Mouse (Mus musculus) left cerebral cortex, adult 6 months (tissue): ENCODE measurements around the gene Smok3a. TPM values are rescaled to one million over a fixed set of nuclear protein-coding genes. Genes with fewer than 3 reads are reported as not detected.

ENCODE experiments used
- long read RNA-seq, 2 experiments: library from polyadenylated mRNA; unstranded; transcript quantifications; one replicate each; pipeline ENCODE4 v2.0.0; 2019 to 2020
- polyA plus RNA-seq: library from polyadenylated mRNA; unstranded; fragments of <200 nt; fragmentation: Nextera tagmentation; gene quantifications from 2 replicates; pipeline ENCODE4 v1.2.3, GENCODE M21; 2021

The Smok3a gene
- not detected in 2 replicates for polyA plus RNA-seq
- long read RNA-seq, experiment 1 = 0 reads
- long read RNA-seq, experiment 2 = 0 reads

GRCm38 (mm10) chr5:138020961-138021479 lies at the start of gene Smok3a, which contains the start of gene Smok3b:
Gene Smok3a, plus strand, starts transcription at chr5:138021261.
Gene Smok3b, plus strand, starts transcription at chr5:138021429.

GRCm38 (mm10) chr5:137981300-137981699 lies 39.8 kb upstream of the Smok3a start, which contains the start of gene Azgp1:
Gene Azgp1, plus strand, starts transcription at chr5:137981520.

GRCm38 (mm10) chr5:138052894-138053293 lies 31.8 kb downstream of the Smok3a start, which contains the start of gene Smok3c:
Gene Smok3c, plus strand, starts transcription at chr5:138053194.

Other genes with a start within 250 kb of the Smok3a start
- 21.3 and 41.2 TPM in 2 replicates for gene Ppp1r35, start 242.4 kb upstream of the Smok3a start, polyA plus RNA-seq
- 9.1 and 11.8 TPM in 2 replicates for gene Mepce, start 233.6 kb upstream of the Smok3a start, polyA plus RNA-seq
- 3.6 and 4.2 TPM in 2 replicates for gene Zcwpw1, start 233.5 kb upstream of the Smok3a start, polyA plus RNA-seq
- 0.89 and 1.3 TPM in 2 replicates for gene Pilra, start 185.0 kb upstream of the Smok3a start, polyA plus RNA-seq
- not detected in 2 replicates for gene Pilrb1, start 163.2 kb upstream of the Smok3a start, polyA plus RNA-seq
- gene Pilrb2, start 149.4 kb upstream of the Smok3a start, polyA plus RNA-seq = 0.11 TPM in 1 of 2 replicates, not detected in the other
- gene Cyp3a13, start 99.6 kb upstream of the Smok3a start, polyA plus RNA-seq = not detected in 2 replicates
- 11.5 and 13.1 TPM in 2 replicates for gene Gjc3, start 58.2 kb upstream of the Smok3a start, polyA plus RNA-seq
- gene Azgp1, start 39.7 kb upstream of the Smok3a start, polyA plus RNA-seq = not detected in 2 replicates
- gene Smok3b, start 168 bp downstream of the Smok3a start, polyA plus RNA-seq = not detected in 2 replicates
- not detected in 2 replicates for gene Smok3c, start 31.9 kb downstream of the Smok3a start, polyA plus RNA-seq
- gene Zkscan1, start 63.8 kb downstream of the Smok3a start, polyA plus RNA-seq = 9.4 and 10.4 TPM in 2 replicates
- gene Zscan21, start 95.6 kb downstream of the Smok3a start, polyA plus RNA-seq = 14.2 and 14.4 TPM in 2 replicates
- gene Zfp113, start 134.5 kb downstream of the Smok3a start, polyA plus RNA-seq = 6.1 and 7.0 TPM in 2 replicates
- 327 and 335 TPM in 2 replicates for gene Cops6, start 139.8 kb downstream of the Smok3a start, polyA plus RNA-seq
- 3.8 and 4.9 TPM in 2 replicates for gene Ap4m1, start 150.7 kb downstream of the Smok3a start, polyA plus RNA-seq
- gene Mcm7, start 151.2 kb downstream of the Smok3a start, polyA plus RNA-seq = 8.4 and 12.9 TPM in 2 replicates
- 42.2 and 48.4 TPM in 2 replicates for gene Taf6, start 166.2 kb downstream of the Smok3a start, polyA plus RNA-seq
- 12.8 and 19.6 TPM in 2 replicates for gene Cnpy4, start 166.2 kb downstream of the Smok3a start, polyA plus RNA-seq
- gene Mblac1, start 173.1 kb downstream of the Smok3a start, polyA plus RNA-seq = 6.4 and 7.0 TPM in 2 replicates
- gene Nxpe5, start 204.6 kb downstream of the Smok3a start, polyA plus RNA-seq = not detected in 2 replicates
- 102 TPM in 2 replicates for gene Lamtor4, start 234.2 kb downstream of the Smok3a start, polyA plus RNA-seq
- 3.0 and 17.8 TPM in 2 replicates for gene BC037034, start 242.8 kb downstream of the Smok3a start, polyA plus RNA-seq